9 mouse cellular contexts compared by ENCODE assay signal in genomic region chr11:54958571-54959073, GRCm38 (mm10). TPM values are rescaled to one million over a fixed set of nuclear protein-coding genes. Genes with fewer than 3 reads are reported as not detected.
DNase-seq lines count a peak whose midpoint lies in the region; ATAC-seq and TF ChIP-seq lines count a peak whose summit lies in the region.
"Had no signal": no experiment of that assay in that cellular context is flagged by ENCODE, and none has a peak within 500 bp of the region (broad histone marks: within the 10 kb centered on the region; RNA-seq: fewer than 3 reads in every experiment).

No protein-coding gene starts in this region.

- TF ChIP-seq CTCF in C2C12 (IDR thresholded peaks at IDR 0.05; ENCODE audit: control insufficient read depth, insufficient read depth, insufficient read length): no peak
- no peak for TF ChIP-seq CTCF in CH12.LX (conservative IDR thresholded peaks at IDR 0.05 in 1 of 2, IDR thresholded peaks at IDR 0.05 in 1 of 2; ENCODE audit: low read depth in 2 of 2, low read length in 2 of 2)

- no peaks in the 10 kb centered on the region for H3K36me3 ChIP-seq in C2C12 (ENCODE audit: control insufficient read depth, insufficient read depth)
- peaks cover 3 to 25% of the 10 kb centered on the region in 2 experiments for H3K36me3 ChIP-seq in CH12.LX (replicated peaks in 1 of 2; ENCODE audit: control insufficient read depth in 1 of 2, insufficient read depth in 1 of 2, low read length in 1 of 2)
- H3K36me3 ChIP-seq in midbrain, embryonic 16.5 days (ENCODE audit: control insufficient read depth, insufficient read depth, low read length): no peaks in the 10 kb centered on the region

- H3K9me3 ChIP-seq in CH12.LX (replicated peaks; ENCODE audit: low read length): peaks cover 2% of the 10 kb centered on the region
- no peaks in the 10 kb centered on the region for H3K9me3 ChIP-seq in midbrain, embryonic 16.5 days (replicated peaks; ENCODE audit: control insufficient read depth, low read length, poor library complexity, severe bottlenecking)

- no peak for ATAC-seq in midbrain, embryonic 16.5 days

- TF ChIP-seq EP300 in CH12.LX (IDR thresholded peaks at IDR 0.05; ENCODE audit: low read length): peak; percentile 6; the same call in 1 of the 2 replicates

- DNase-seq in CH12.LX (ENCODE audit: extremely low read depth): no peak
- peak; percentile 93 for DNase-seq in induced T-regulatory cell, adult 2 months (ENCODE audit: low read depth)
- peak; percentile 86 for DNase-seq in naive thymus-derived CD4-positive, alpha-beta T cell, adult 2 months (ENCODE audit: low read depth)
- DNase-seq in kidney, postnatal 36 days: no peak
- no peak for DNase-seq in cerebellum, postnatal 10 days
- DNase-seq: cerebellum, adult 18-20 months had no signal

- H3K4me1 ChIP-seq in CH12.LX (ENCODE audit: control insufficient read depth in 1 of 2, insufficient read depth in 2 of 2): peaks cover 30 to 74% of the 10 kb centered on the region in 2 experiments
- peaks cover 13% of the 10 kb centered on the region; the same call in 1 of the 2 replicates for H3K4me1 ChIP-seq in midbrain, embryonic 16.5 days (ENCODE audit: control insufficient read depth, insufficient read depth, low read length)

- H3K79me3 ChIP-seq in C2C12 (ENCODE audit: low read depth): peaks cover 6% of the 10 kb centered on the region

- peak overlapping the region; percentile 96 for H3K4me2 ChIP-seq in CH12.LX (ENCODE audit: insufficient read depth, low read depth, poor library complexity, severe bottlenecking)
- H3K4me2 ChIP-seq in midbrain, embryonic 16.5 days (ENCODE audit: low read length): no peak overlapping the region

- no peak overlapping the region for H3ac ChIP-seq in C2C12 (ENCODE audit: control insufficient read depth, insufficient read length, low read depth)

- H3K9ac ChIP-seq in CH12.LX (ENCODE audit: insufficient read depth, low read depth): peak overlapping the region; percentile 58
- no peak overlapping the region for H3K9ac ChIP-seq in midbrain, embryonic 16.5 days (ENCODE audit: low read depth, low read length)

- no peak for TF ChIP-seq RAD21 in CH12.LX (IDR thresholded peaks at IDR 0.05; ENCODE audit: low read depth, low read length)

- H3K4me3 ChIP-seq in C2C12 (ENCODE audit: insufficient read depth, poor library complexity, severe bottlenecking): no peak overlapping the region
- peak overlapping the region; percentile 42 to 48 (median 46) for H3K4me3 ChIP-seq in CH12.LX (replicated peaks in 1 of 3; ENCODE audit: low read depth in 2 of 3, low read length in 2 of 3, poor library complexity in 1 of 3)
- no peak overlapping the region for H3K4me3 ChIP-seq in midbrain, embryonic 16.5 days (ENCODE audit: low read depth, low read length)

- dilution Hi-C loops in CH12.LX (cut with MboI; ENCODE audit: extremely low pct_ligation_motif_present, extremely low pct_unique_long_range_greater_than_20kb, low sequenced_read_pairs): no loop called here

- H3K27ac ChIP-seq in CH12.LX (ENCODE audit: insufficient read depth, low read depth): peak overlapping the region; percentile 92
- no peak overlapping the region for H3K27ac ChIP-seq in midbrain, embryonic 16.5 days (ENCODE audit: low read length)
- H3K27ac ChIP-seq: kidney, postnatal 0 days had no signal

- no peaks in the 10 kb centered on the region for H3K27me3 ChIP-seq in C2C12 (ENCODE audit: control insufficient read depth, insufficient read depth, insufficient read length)
- no peaks in the 10 kb centered on the region for H3K27me3 ChIP-seq in CH12.LX (replicated peaks)
- no peaks in the 10 kb centered on the region for H3K27me3 ChIP-seq in midbrain, embryonic 16.5 days (ENCODE audit: control insufficient read depth, insufficient read depth, low read depth, low read length)

- TF ChIP-seq POLR2A in CH12.LX (IDR thresholded peaks at IDR 0.05; ENCODE audit: low read depth, low read length): peak; percentile 33; the same call in 1 of the 2 replicates

- 56% methylated on average over 3 of the region's 3 CpGs for WGBS in midbrain, embryonic 16.5 days

- H3K79me2 ChIP-seq in C2C12 (ENCODE audit: control insufficient read depth, insufficient read depth) (peaks cover 21% of the 10 kb centered on the region), CH12.LX (replicated peaks; ENCODE audit: control insufficient read depth, extremely low read depth, insufficient read depth, poor library complexity, severe bottlenecking) (peaks cover 75% of the 10 kb centered on the region)

- in situ Hi-C loops in CH12.LX (cut with MboI; ENCODE audit: low pct_ligation_motif_present, low pct_unique_long_range_greater_than_20kb, low sequenced_read_pairs): no loop called here

TF ChIP-seq in C2C12, 6 proteins besides CTCF, POLR2A, EP300 and RAD21:
- TF ChIP-seq MAX (IDR thresholded peaks at IDR 0.05) (no peak), MYOG (IDR thresholded peaks at IDR 0.05; ENCODE audit: control insufficient read depth, extremely low read depth, insufficient read length) (no peak), USF1 (IDR thresholded peaks at IDR 0.05; ENCODE audit: low read depth) (peak; percentile 34), MYOD1 (IDR thresholded peaks at IDR 0.05; ENCODE audit: control insufficient read depth, insufficient read length, low read depth) (no peak), FOSL1 (IDR thresholded peaks at IDR 0.05; ENCODE audit: insufficient read depth, low read length, poor library complexity, severe bottlenecking) (no peak), CEBPB (IDR thresholded peaks at IDR 0.05; ENCODE audit: low read depth) (no peak)

TF ChIP-seq in CH12.LX, 34 proteins besides CTCF, POLR2A, EP300 and RAD21:
- TF ChIP-seq PAX5 (IDR thresholded peaks at IDR 0.05; ENCODE audit: low read length) (no peak), ELF1 (IDR thresholded peaks at IDR 0.05; ENCODE audit: low read depth, low read length) (peak; percentile 83), MAX (IDR thresholded peaks at IDR 0.05; ENCODE audit: low read length) (peak; percentile 92), IRF4 (IDR thresholded peaks at IDR 0.05; ENCODE audit: low read depth, low read length) (0 out of 2 replicates have a peak, but pooled peaks have one; percentile 19), MXI1 (IDR thresholded peaks at IDR 0.05; ENCODE audit: low read depth, low read length) (peak; percentile 80), USF1 (IDR thresholded peaks at IDR 0.05; ENCODE audit: low read depth, low read length) (peak; percentile 84), CHD1 (IDR thresholded peaks at IDR 0.05; ENCODE audit: low read depth, low read length) (no peak; the same call in 1 of the 2 replicates), CHD2 (IDR thresholded peaks at IDR 0.05; ENCODE audit: low read length) (no peak), BHLHE40 (IDR thresholded peaks at IDR 0.05; ENCODE audit: low read depth, low read length) (peak; percentile 92), NRF1 (IDR thresholded peaks at IDR 0.05; ENCODE audit: low read depth, low read length) (no peak), USF2 (conservative IDR thresholded peaks at IDR 0.05; ENCODE audit: low read depth, low read length) (peak; percentile 81), MEF2A (IDR thresholded peaks at IDR 0.05; ENCODE audit: borderline replicate concordance, low read depth, low read length) (no peak), MYC (IDR thresholded peaks at IDR 0.05; ENCODE audit: low read depth, low read length) (no peak; the same call in 1 of the 2 replicates), SIN3A (IDR thresholded peaks at IDR 0.05; ENCODE audit: low read length) (peak; percentile 53; the same call in 1 of the 2 replicates)

RNA-seq across cellular contexts. Expression of gene Tnip1, which starts 4.1 kb away (rescaled TPM):
- polyA plus RNA-seq in C2C12 (2012; fragmentation: generic; extraction: Trizol): 18.8 TPM
- total RNA-seq in CH12.LX (2012; rRNA removed): 67.8 and 76.2 TPM in 2 replicates
- 34.9 and 36.1 TPM in 2 replicates for total RNA-seq in CH12.LX (2014; rRNA removed)
- 134 and 137 TPM in 2 replicates for polyA plus RNA-seq in CH12.LX (2012; ENCODE audit: insufficient read length, low read depth)
- polyA plus RNA-seq in midbrain, embryonic 16.5 days (2015; fragmentation: Nextera tagmentation; extraction: Ambion mirVana): 16.4 and 17.4 TPM in 2 replicates

RNA-seq across cellular contexts. Expression of gene Gpx3, which starts 56.4 kb away (rescaled TPM):
- polyA plus RNA-seq in C2C12 (2012; fragmentation: generic; extraction: Trizol): 2.0 TPM
- 0.25 TPM in 1 of 2 replicates, not detected in the other for total RNA-seq in CH12.LX (2012; rRNA removed)
- total RNA-seq in CH12.LX (2014; rRNA removed): not detected in 2 replicates
- 0.63 and 0.90 TPM in 2 replicates for polyA plus RNA-seq in CH12.LX (2012; ENCODE audit: insufficient read length, low read depth)
- polyA plus RNA-seq in midbrain, embryonic 16.5 days (2015; fragmentation: Nextera tagmentation; extraction: Ambion mirVana): 29.4 and 40.5 TPM in 2 replicates

Comparison
In these comparisons a context has a peak if more than half of its experiments do, and no peak if none do; other contexts are left out.
1. H3K4me3 ChIP-seq: peak in CH12.LX (3 of 3); none in C2C12 (single experiment) and midbrain, embryonic 16.5 days (single experiment).
2. DNase-seq: peak in induced T-regulatory cell, adult 2 months (single experiment) and naive thymus-derived CD4-positive, alpha-beta T cell, adult 2 months (single experiment); none in CH12.LX (single experiment), kidney, postnatal 36 days (0 of 2) and cerebellum, postnatal 10 days (0 of 2).
3. RNA of gene Gpx3, which starts 56.4 kb away (polyA plus RNA-seq): 29.4 to 40.5 TPM in midbrain, embryonic 16.5 days; 2.0 TPM in C2C12 (single experiment) and 0.63 to 0.90 TPM in CH12.LX; every median in the first group is over 10 times any median in the second.